Mouse (Mus musculus): ENCODE results near the gene Cfdp1. TPM values are rescaled to one million over a fixed set of nuclear protein-coding genes. Genes with fewer than 3 reads are reported as not detected.

Cfdp1 gene
- polyA plus RNA-seq, 1 experiment: 5.8 TPM

DNA sequence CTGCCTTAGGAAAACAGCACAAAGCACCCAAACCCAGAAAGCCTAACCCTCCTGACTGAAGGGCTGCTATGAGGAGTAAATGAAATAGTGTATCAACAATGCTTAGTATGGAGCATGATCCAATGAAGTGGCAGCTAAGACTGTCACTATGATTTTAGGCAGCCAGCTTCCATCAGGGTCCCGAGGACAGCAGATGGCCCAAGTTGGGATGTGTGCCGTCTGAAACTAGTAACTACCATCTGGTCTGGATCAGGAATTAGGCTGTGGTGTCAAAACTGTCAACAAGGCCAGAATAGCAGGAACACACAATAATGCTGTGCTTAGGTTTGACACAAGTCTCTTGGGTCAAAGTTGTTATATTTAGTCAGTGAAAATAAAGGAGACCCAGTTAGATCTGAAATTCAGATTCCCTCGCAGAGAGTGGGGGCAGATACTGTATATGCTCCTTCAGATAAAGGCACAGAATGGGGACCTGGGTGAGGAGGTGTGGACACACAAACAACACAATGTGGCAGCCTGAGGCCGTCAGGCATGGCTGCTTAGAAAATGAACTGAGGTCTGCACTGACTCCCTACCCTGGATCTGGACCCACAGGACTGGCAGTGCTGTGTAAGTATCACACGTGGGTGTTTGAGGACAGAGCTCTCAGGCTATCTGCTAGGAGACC lies 83.0 kb downstream of the Cfdp1 start:
- TF ChIP-seq CTCF (IDR thresholded peaks at IDR 0.05; ENCODE audit: borderline replicate concordance, control insufficient read depth, extremely low read depth, insufficient read depth, low read length, poor library complexity) (no peak), POLR2A (IDR thresholded peaks at IDR 0.05; ENCODE audit: control insufficient read depth, extremely low read depth, insufficient read depth, low read length, poor library complexity) (no peak)
- Histone ChIP-seq H3K27ac (ENCODE audit: control insufficient read depth, insufficient read depth, low read length) (no peak overlapping the region), H3K27me3 (ENCODE audit: control insufficient read depth, insufficient read depth, low read length) (no peaks in the 10 kb centered on the region), H3K36me3 (ENCODE audit: control insufficient read depth, insufficient read depth, low read length) (no peaks in the 10 kb centered on the region; the same call in 1 of the 2 replicates), H3K4me1 (replicated peaks; ENCODE audit: control insufficient read depth, insufficient read depth, low read length) (no peaks in the 10 kb centered on the region), H3K4me3 (ENCODE audit: control insufficient read depth, insufficient read depth, low read length) (no peak overlapping the region)
- WGBS: 97% methylated on average over 5 of the region's 5 CpGs
- DNase-seq: no peak

GRCm38 (mm10) chr8:111769764-111770428 lies 84.2 kb downstream of the Cfdp1 start:
- no peak overlapping the region for H3K4me3 ChIP-seq (ENCODE audit: control insufficient read depth, insufficient read depth, low read length)
- no peak for DNase-seq
- no peaks in the 10 kb centered on the region for H3K4me1 ChIP-seq (replicated peaks; ENCODE audit: control insufficient read depth, insufficient read depth, low read length)
- H3K27ac ChIP-seq (ENCODE audit: control insufficient read depth, insufficient read depth, low read length): no peak overlapping the region
- WGBS: 95% methylated on average over 12 of the region's 12 CpGs
- H3K36me3 ChIP-seq (ENCODE audit: control insufficient read depth, insufficient read depth, low read length): no peaks in the 10 kb centered on the region; the same call in 1 of the 2 replicates
- TF ChIP-seq POLR2A (IDR thresholded peaks at IDR 0.05; ENCODE audit: control insufficient read depth, extremely low read depth, insufficient read depth, low read length, poor library complexity) (no peak), CTCF (IDR thresholded peaks at IDR 0.05; ENCODE audit: borderline replicate concordance, control insufficient read depth, extremely low read depth, insufficient read depth, low read length, poor library complexity) (no peak)
- no peaks in the 10 kb centered on the region for H3K27me3 ChIP-seq (ENCODE audit: control insufficient read depth, insufficient read depth, low read length)

- Histone ChIP-seq H3K27me3 (ENCODE audit: control insufficient read depth, insufficient read depth, low read length) (no peaks in the 10 kb centered on the region), H3K4me3 (ENCODE audit: control insufficient read depth, insufficient read depth, low read length) (no peak overlapping the region), H3K4me1 (replicated peaks; ENCODE audit: control insufficient read depth, insufficient read depth, low read length) (no peaks in the 10 kb centered on the region), H3K27ac (ENCODE audit: control insufficient read depth, insufficient read depth, low read length) (no peak overlapping the region), H3K36me3 (ENCODE audit: control insufficient read depth, insufficient read depth, low read length) (no peaks in the 10 kb centered on the region; the same call in 1 of the 2 replicates)
- 95% methylated on average over 15 of the region's 15 CpGs for WGBS
- DNase-seq: no peak
- TF ChIP-seq POLR2A (IDR thresholded peaks at IDR 0.05; ENCODE audit: control insufficient read depth, extremely low read depth, insufficient read depth, low read length, poor library complexity): no peak
- TF ChIP-seq CTCF (IDR thresholded peaks at IDR 0.05; ENCODE audit: borderline replicate concordance, control insufficient read depth, extremely low read depth, insufficient read depth, low read length, poor library complexity): no peak
These were observed 84.8 kb downstream of the Cfdp1 start for GRCm38 (mm10) chr8:111769296-111769695.

GRCm38 (mm10) chr8:111768651-111769050 lies 85.4 kb downstream of the Cfdp1 start:
- no peak for DNase-seq
- Histone ChIP-seq H3K4me3 (ENCODE audit: control insufficient read depth, insufficient read depth, low read length) (no peak overlapping the region), H3K27ac (ENCODE audit: control insufficient read depth, insufficient read depth, low read length) (no peak overlapping the region), H3K4me1 (replicated peaks; ENCODE audit: control insufficient read depth, insufficient read depth, low read length) (no peaks in the 10 kb centered on the region), H3K36me3 (ENCODE audit: control insufficient read depth, insufficient read depth, low read length) (no peaks in the 10 kb centered on the region; the same call in 1 of the 2 replicates), H3K27me3 (ENCODE audit: control insufficient read depth, insufficient read depth, low read length) (no peaks in the 10 kb centered on the region)
- WGBS: 94% methylated on average over 6 of the region's 6 CpGs
- TF ChIP-seq CTCF (IDR thresholded peaks at IDR 0.05; ENCODE audit: borderline replicate concordance, control insufficient read depth, extremely low read depth, insufficient read depth, low read length, poor library complexity) (no peak), POLR2A (IDR thresholded peaks at IDR 0.05; ENCODE audit: control insufficient read depth, extremely low read depth, insufficient read depth, low read length, poor library complexity) (no peak)

DNA sequence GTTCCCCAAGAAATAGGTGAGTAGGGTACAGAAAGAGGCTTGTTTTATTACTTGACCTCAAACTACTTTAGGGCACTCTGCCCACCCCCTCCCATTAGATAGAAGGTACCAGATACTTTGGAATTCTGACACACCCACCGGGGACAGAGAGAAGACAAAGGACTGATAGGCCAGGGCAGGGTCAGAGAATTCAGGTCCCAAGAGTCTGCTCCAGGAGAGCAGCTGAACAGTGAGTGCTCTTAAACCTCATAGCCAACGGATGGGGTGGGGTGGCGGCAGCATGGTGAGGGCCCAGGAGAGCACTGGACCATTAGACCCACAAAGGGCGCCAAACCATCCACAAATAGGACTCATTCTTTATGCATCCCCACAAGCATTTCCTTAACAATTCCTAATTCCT lies 88.5 kb downstream of the Cfdp1 start:
- 98% methylated on average over 4 of the region's 4 CpGs for WGBS
- H3K27ac ChIP-seq (ENCODE audit: control insufficient read depth, insufficient read depth, low read length): no peak overlapping the region
- TF ChIP-seq CTCF (IDR thresholded peaks at IDR 0.05; ENCODE audit: borderline replicate concordance, control insufficient read depth, extremely low read depth, insufficient read depth, low read length, poor library complexity) (no peak), POLR2A (IDR thresholded peaks at IDR 0.05; ENCODE audit: control insufficient read depth, extremely low read depth, insufficient read depth, low read length, poor library complexity) (no peak)
- H3K36me3 ChIP-seq (ENCODE audit: control insufficient read depth, insufficient read depth, low read length): no peaks in the 10 kb centered on the region; the same call in 1 of the 2 replicates
- no peaks in the 10 kb centered on the region for H3K4me1 ChIP-seq (replicated peaks; ENCODE audit: control insufficient read depth, insufficient read depth, low read length)
- no peak for DNase-seq
- H3K4me3 ChIP-seq (ENCODE audit: control insufficient read depth, insufficient read depth, low read length): no peak overlapping the region
- no peaks in the 10 kb centered on the region for H3K27me3 ChIP-seq (ENCODE audit: control insufficient read depth, insufficient read depth, low read length)

GRCm38 (mm10) chr8:111765096-111765495 lies 89.0 kb downstream of the Cfdp1 start:
- H3K27ac ChIP-seq (ENCODE audit: control insufficient read depth, insufficient read depth, low read length): no peak overlapping the region
- no peak for TF ChIP-seq CTCF (IDR thresholded peaks at IDR 0.05; ENCODE audit: borderline replicate concordance, control insufficient read depth, extremely low read depth, insufficient read depth, low read length, poor library complexity)
- H3K36me3 ChIP-seq (ENCODE audit: control insufficient read depth, insufficient read depth, low read length): no peaks in the 10 kb centered on the region; the same call in 1 of the 2 replicates
- no peaks in the 10 kb centered on the region for H3K4me1 ChIP-seq (replicated peaks; ENCODE audit: control insufficient read depth, insufficient read depth, low read length)
- H3K27me3 ChIP-seq (ENCODE audit: control insufficient read depth, insufficient read depth, low read length): no peaks in the 10 kb centered on the region
- no peak for DNase-seq
- no peak overlapping the region for H3K4me3 ChIP-seq (ENCODE audit: control insufficient read depth, insufficient read depth, low read length)
- WGBS: 98% methylated on average over 9 of the region's 9 CpGs
